Mouse (Mus musculus) mouse trophoblast stem cell (cell line): ENCODE data around the gene Plcxd1.
"Not testable (repeated sequence)": the region's sequence is repeated elsewhere in the genome, so short reads cannot be mapped to it uniquely, and the experiment has no call there.

ENCODE experiments used
- in situ Hi-C, 2 experiments: fragments of 300-500 bp; cut with MseI, MboI; formaldehyde crosslinking; loops; 2 replicates in 1 of 2; 3 replicates in 1 of 2; pipeline ENCODE4 v1.15.1; 2025

The Plcxd1 gene

GRCm38 (mm10) chr5:110106901-110107564 is 7.3 kb downstream of the Plcxd1 start:
- in situ Hi-C loops = no loop called here

DNA sequence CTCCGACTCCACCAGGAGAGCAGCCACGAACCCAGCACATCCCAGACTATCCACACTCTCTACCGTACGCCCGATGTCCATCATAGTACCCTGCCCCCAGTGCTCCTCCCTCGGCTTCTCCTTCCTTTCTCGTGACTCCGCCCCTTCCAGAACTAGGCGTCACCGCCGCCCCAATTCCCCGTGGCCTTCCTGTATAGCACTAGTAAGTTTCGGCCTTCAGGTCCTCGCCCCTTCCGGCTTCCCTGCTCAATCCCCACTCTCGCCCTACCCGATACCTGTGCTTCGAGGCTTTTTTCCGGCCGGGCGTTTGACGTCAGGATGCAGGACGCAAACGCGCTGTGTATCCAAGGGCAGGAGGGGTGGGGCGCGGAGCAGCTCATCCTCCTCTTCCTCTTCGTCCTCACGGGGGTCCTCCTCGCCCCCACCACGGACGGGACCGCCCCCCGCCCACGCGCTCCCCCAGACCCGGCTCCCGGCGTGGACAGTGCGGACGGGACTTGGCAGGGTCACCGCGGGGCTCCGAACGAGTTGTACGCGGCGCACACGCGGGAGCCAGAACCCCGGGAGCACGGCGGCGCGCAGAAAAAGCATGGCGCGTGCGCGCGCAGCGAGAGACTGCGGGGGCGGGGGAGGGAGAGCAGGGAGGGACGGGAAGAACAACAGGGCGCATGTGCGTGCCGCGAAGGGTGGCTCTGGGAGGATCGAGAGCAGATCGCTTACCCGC is 8.0 kb downstream of the Plcxd1 start, which contains the start of gene Gtpbp6:
TSS of gene Gtpbp6 (minus strand) at position 617 of the 724 bp plus-strand sequence.
- in situ Hi-C loops = no loop called here

DNA sequence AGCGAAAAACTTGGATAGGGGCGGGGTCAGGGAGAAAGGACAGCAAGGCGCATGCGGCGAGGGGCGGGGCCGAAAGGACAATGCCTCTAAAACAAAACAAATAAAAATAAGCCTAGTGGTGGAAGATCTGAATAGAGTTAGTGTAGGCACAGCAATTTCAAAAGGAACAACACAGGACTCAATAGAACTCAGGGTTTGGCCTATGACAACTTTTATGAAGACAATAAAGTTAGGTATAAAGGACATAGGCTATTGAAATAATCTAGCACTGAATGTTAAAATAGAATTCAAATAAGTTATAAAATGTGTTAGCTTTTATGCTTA is 8.5 kb downstream of the Plcxd1 start:
- in situ Hi-C loops = no loop called here

GRCm38 (mm10) chr5:110109991-110110441 is 10.2 kb downstream of the Plcxd1 start, which contains the start of gene Zfp605:
Zfp605 (plus strand) TSS chr5:110110092.
- in situ Hi-C loops = no loop called here

- in situ Hi-C loops = not testable (repeated sequence)
Observed at GRCm38 (mm10) chr5:110122380-110122779, 22.6 kb downstream of the Plcxd1 start.

DNA sequence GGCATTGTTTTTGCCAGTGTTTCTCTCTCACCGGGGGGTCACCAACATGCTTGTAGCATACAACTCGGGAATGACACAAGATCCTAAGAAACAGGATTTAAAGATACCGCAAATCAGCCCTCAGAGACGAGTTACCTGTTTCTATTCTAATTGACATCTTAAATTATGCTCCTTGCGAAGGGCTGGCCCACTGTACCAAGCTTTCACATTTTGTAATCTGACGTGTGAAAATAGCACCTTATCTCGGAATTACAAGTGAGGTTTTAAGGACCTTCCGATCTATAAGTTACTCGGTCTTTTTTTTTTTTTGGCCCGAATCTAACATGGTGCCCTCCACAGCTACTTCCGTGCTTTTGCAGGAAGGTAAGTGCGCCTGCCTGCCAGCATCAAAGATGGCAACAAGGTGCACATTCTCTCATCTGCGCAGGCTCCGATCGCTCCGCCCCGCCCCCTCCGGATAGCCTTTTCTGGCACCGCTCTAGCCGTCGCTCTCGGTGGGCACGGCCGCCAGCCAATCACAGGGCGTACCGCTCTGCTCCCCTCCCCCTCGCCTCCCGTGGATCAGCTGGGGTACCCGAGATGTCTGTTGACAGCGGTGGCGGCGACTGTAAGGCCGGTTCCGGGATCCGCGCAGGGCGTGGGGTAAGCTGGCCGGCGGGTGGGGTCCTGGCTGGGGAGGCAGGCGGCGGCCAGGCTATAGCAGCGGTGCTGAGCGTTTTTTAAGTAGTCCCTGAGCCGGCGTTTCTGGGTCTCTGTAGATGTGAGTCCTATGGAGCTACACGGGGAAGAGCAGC is 35.7 kb downstream of the Plcxd1 start, which contains the start of gene Chfr:
TSS of gene Chfr (plus strand) at position 550 of the 794 bp plus-strand sequence.
- in situ Hi-C loops = no loop called here

GRCm38 (mm10) chr5:110136087-110136464 is 36.3 kb downstream of the Plcxd1 start:
- in situ Hi-C loops = no loop called here

- in situ Hi-C loops = no loop called here
Observed at GRCm38 (mm10) chr5:110137816-110138215, 38.0 kb downstream of the Plcxd1 start.

- in situ Hi-C loops = no loop called here
Observed at GRCm38 (mm10) chr5:110139325-110139724, 39.6 kb downstream of the Plcxd1 start.

DNA sequence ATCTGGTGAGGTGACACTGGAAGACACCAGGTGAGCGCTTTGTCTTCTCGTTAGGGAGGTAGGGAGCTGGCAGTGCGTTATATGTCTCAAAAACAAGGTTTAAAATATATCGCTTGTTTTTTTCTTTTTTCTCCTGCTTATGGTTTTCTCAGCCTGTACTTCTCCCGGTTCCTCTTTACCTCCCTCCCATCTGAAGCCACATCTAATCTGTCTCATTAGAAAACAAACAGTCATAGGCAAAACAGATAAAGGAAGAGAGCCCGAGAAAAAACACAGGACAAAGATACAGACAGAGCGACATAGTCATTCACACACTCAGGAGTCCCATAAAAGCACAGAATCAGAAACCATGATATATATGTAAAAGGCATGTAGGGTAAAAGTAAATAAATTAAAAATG is 40.7 kb downstream of the Plcxd1 start:
- in situ Hi-C loops = loop anchor here in 1 of 2 experiments (10.0 kb wide), 1 partner anchor 86 kb away; no protein-coding TSS in a partner anchor

DNA sequence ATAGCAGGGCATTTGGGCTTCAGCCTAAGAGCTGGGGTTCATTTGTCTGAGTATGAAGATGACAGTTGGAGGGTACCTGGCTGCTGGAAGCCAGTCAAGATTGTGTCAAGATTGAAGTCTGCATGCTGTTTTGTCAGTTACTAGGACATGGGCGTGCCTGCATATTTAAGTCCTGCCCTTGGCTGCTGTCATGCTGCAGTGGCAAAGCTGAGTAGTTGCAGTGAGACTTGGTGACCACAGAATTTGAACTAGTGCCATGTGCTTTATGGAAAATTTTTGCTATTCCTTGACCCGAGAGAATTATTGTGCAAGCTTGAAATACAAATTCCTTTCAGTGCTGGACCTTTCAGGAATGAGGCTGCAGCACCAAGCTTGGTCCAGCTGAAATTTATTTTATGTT is 42.5 kb downstream of the Plcxd1 start:
- in situ Hi-C loops = loop anchor here in 1 of 2 experiments (10.0 kb wide), 1 partner anchor 88 kb away; no protein-coding TSS in a partner anchor

- in situ Hi-C loops = loop anchor here in 1 of 2 experiments (10.0 kb wide), 1 partner anchor 88 kb away; no protein-coding TSS in a partner anchor
Observed at GRCm38 (mm10) chr5:110143007-110143406, 43.2 kb downstream of the Plcxd1 start.
